Mouse (Mus musculus): ENCODE measurements at regions not wholly inside any gene's neighbourhood (a gene's known extent, or its start where the extent isn't known, plus 50 kb on each side); places are given as distances from the start of the nearest gene placed in this dataset.

DNA sequence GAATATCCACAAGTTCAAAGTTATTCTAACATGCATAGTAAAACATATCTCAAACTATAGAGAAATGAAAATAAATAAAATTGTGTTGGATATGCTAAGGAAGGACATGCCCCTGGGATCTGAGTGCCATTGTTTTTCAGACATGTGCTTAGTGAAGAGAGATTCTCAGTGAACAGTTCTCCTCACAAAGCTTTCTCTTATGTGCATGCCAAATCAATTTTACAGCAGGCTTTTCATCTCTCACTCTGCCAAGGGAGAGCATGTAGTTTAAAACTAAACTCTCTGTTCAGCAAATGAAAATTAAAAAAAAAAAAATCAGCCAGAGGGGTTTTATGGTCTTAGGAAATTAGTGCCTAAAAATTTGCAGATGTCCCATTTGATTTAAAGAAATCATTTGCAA is 1445.8 kb upstream of the Slc10a2 start:
- TF ChIP-seq GATA1 (IDR thresholded peaks at IDR 0.05; ENCODE audit: borderline replicate concordance, low read length): no peak
- TF ChIP-seq FLI1 (IDR thresholded peaks at IDR 0.05; ENCODE audit: low read length): no peak

Measured in megakaryocyte, embryonic 14.5 days (primary cell).